Mouse (Mus musculus) CD4-positive naive resting alpha-beta T cell, adult 57 days (primary cell): Measurements from ENCODE around the gene Ikbke. TPM values are rescaled to one million over a fixed set of nuclear protein-coding genes. Genes with fewer than 3 reads are reported as not detected.

Experiments
- total RNA-seq: library from RNA; stranded (reverse); gene quantifications from one replicate; pipeline ENCODE4 v1.2.4, GENCODE M21; 2023

The Ikbke gene
- 332 TPM for total RNA-seq

DNA sequence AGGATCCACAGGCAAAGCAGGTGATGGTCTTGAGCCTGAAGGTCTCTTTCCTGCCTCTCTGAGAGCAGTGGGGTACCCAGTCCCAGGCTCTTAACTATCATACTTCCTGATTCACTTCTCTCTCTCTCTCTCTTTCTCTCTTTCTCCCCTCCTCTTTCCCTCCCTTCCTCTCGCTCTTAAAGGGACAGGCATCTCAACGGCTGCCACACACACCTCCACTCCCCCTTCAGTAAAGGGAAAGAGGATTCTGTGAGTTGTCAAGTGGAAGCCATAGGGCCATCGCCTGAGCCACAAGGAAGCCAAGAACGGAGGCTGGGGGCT, at the start of gene Ikbke:
Gene Ikbke (minus strand): TSS at position 151 of the 321 bp plus-strand sequence.

GRCm38 (mm10) chr1:131245089-131245856, 34.1 kb downstream of the Ikbke start, which contains the start of gene Rassf5:
TSS of gene Rassf5 (minus strand) at chr1:131245258.

Other genes with a start within 250 kb of the Ikbke start
- 62.8 TPM for gene Mapkapk2, start 181.8 kb downstream of the Ikbke start, total RNA-seq
- gene Dyrk3, start 141.3 kb downstream of the Ikbke start, total RNA-seq: 0.80 TPM
- gene Eif2d, start 126.4 kb downstream of the Ikbke start, total RNA-seq: 35.2 TPM
- gene Rassf5, start 34.3 kb downstream of the Ikbke start, total RNA-seq: 179 TPM
- gene Srgap2, start 247.7 kb upstream of the Ikbke start, total RNA-seq: 68.5 TPM
- 0.44 TPM for gene Fam72a, start 248.3 kb upstream of the Ikbke start, total RNA-seq